Mouse (Mus musculus) layer of hippocampus, postnatal 10 days (tissue): ENCODE measurements at regions not wholly inside any gene's neighbourhood (a gene's known extent, or its start where the extent isn't known, plus 50 kb on each side); places are given as distances from the start of the nearest gene placed in this dataset.
A peak's percentile ranks its signal among the peaks of the same experiment; 100 is the strongest.

Experiments
- DNase-seq, 2 experiments: peaks; one replicate each; pipeline ENCODE4 v3.0.0; 2021; ENCODE audit warnings: low spot score in 2 of 2

GRCm38 (mm10) chr10:120666985-120667677 lies 190.9 kb upstream of the Hmga2 start:
- DNase-seq = peak; percentile 53 to 64

- DNase-seq = no peak
These were observed 190.1 kb upstream of the Hmga2 start for GRCm38 (mm10) chr10:120666202-120666860.

GRCm38 (mm10) chr10:120665670-120666069 lies 189.4 kb upstream of the Hmga2 start:
- no peak for DNase-seq

GRCm38 (mm10) chr10:120664419-120664818 lies 188.2 kb upstream of the Hmga2 start:
- DNase-seq = no peak

- DNase-seq = no peak
These were observed 187.1 kb upstream of the Hmga2 start for GRCm38 (mm10) chr10:120663396-120663795.

GRCm38 (mm10) chr10:120660503-120660902 lies 184.2 kb upstream of the Hmga2 start:
- no peak for DNase-seq

GRCm38 (mm10) chr10:120655238-120655931 lies 179.1 kb upstream of the Hmga2 start:
- peak; percentile 13 to 25 for DNase-seq

- no peak for DNase-seq
These were observed 176.4 kb upstream of the Hmga2 start for GRCm38 (mm10) chr10:120652525-120653215.

GRCm38 (mm10) chr10:120651845-120652244 lies 175.6 kb upstream of the Hmga2 start:
- no peak for DNase-seq

GRCm38 (mm10) chr10:120650336-120650735 lies 174.1 kb upstream of the Hmga2 start:
- DNase-seq = no peak

- no peak for DNase-seq
These were observed 172.5 kb upstream of the Hmga2 start for GRCm38 (mm10) chr10:120648741-120649140.

GRCm38 (mm10) chr10:120648031-120648430 lies 171.8 kb upstream of the Hmga2 start:
- no peak for DNase-seq

- DNase-seq = no peak
These were observed 171.1 kb upstream of the Hmga2 start for GRCm38 (mm10) chr10:120647323-120647722.

GRCm38 (mm10) chr10:120646862-120647311 lies 170.6 kb upstream of the Hmga2 start:
- DNase-seq = peak in 1 of 2 experiments; percentile 27

GRCm38 (mm10) chr10:120640847-120641246 lies 164.6 kb upstream of the Hmga2 start:
- DNase-seq = no peak

GRCm38 (mm10) chr10:120638316-120638715 lies 162.0 kb upstream of the Hmga2 start:
- DNase-seq = no peak

GRCm38 (mm10) chr10:120635818-120636543 lies 159.7 kb upstream of the Hmga2 start:
- peak; percentile 33 to 40 for DNase-seq

GRCm38 (mm10) chr10:120635194-120635593 lies 158.9 kb upstream of the Hmga2 start:
- no peak for DNase-seq

GRCm38 (mm10) chr10:120632071-120632470 lies 155.8 kb upstream of the Hmga2 start:
- no peak for DNase-seq

- no peak for DNase-seq
These were observed 151.8 kb upstream of the Hmga2 start for GRCm38 (mm10) chr10:120628066-120628465.

GRCm38 (mm10) chr10:120625474-120625873 lies 149.2 kb upstream of the Hmga2 start:
- no peak for DNase-seq
